Mouse (Mus musculus): ENCODE measurements around the gene Klf4.

DNA sequence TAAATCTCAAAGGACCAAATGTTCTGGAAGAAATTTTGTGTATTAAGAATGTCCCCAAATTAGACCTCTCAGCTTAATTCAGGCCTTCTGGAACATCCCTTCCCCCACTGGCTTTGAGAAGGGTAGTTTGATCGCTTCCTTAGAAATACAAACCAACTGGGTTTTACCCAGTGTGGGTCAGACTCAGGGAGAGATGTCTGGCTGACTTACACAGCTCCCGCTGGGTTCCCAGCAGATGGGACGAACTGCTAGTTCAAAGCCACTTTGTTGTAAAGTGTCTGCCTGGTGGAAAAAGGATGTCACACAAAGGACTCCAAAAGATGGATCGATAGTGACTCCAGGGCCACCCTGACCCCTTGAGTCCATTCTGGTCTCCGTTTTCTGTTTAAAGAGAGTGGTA lies 35.3 kb upstream of the Klf4 start:
- TF ChIP-seq CTCF (IDR thresholded peaks at IDR 0.05; ENCODE audit: extremely low read depth, insufficient read depth, low read length) (no peak), POLR2A (IDR thresholded peaks at IDR 0.05; ENCODE audit: extremely low read depth, insufficient read depth, low read length) (no peak)
